Mouse (Mus musculus) liver, embryonic 14.5 days (tissue): ENCODE data around the gene Unc93b1.

ENCODE experiments used
- CTCF ChIP-seq: IDR thresholded peaks from 2 replicates; pipeline ENCODE4 v1.5.1; 2016; ENCODE audit warnings: antibody characterized with exemption, low read depth, control low read depth
- EP300 ChIP-seq: IDR thresholded peaks from 2 replicates; pipeline ENCODE4 v1.6.1; 2016; ENCODE audit warnings: antibody characterized with exemption, low read depth

GRCm38 (mm10) chr19:3889096-3889495 lies 45.9 kb upstream of the Unc93b1 start:
- TF ChIP-seq EP300 (no peak), CTCF (no peak)
